Mouse (Mus musculus) limb, embryonic 10.5 days (tissue): ENCODE measurements around the gene Cmtm2a. TPM values are rescaled to one million over a fixed set of nuclear protein-coding genes. Genes with fewer than 3 reads are reported as not detected.
"Not testable (repeated sequence)": the region's sequence is repeated elsewhere in the genome, so short reads cannot be mapped to it uniquely, and the experiment has no call there.

Experiments used
- DNase-seq: peaks from one replicate; pipeline ENCODE4 v3.0.0-alpha.2; 2017; ENCODE audit warnings: low spot score
- H3K27ac ChIP-seq: fragments of 300-500 bp; sonication (generic); 2 replicates; pipeline ENCODE4 v1.5.1; 2016; ENCODE audit warnings: mild to moderate bottlenecking
- H3K27me3 ChIP-seq: fragments of 300-500 bp; sonication (generic); 2 replicates; pipeline ENCODE4 v1.6.1; 2016; ENCODE audit warnings: low read depth, mild to moderate bottlenecking; ENCODE audit not compliant: poor library complexity, severe bottlenecking
- H3K36me3 ChIP-seq: fragments of 300-500 bp; sonication (generic); 2 replicates; pipeline ENCODE4 v1.6.1; 2016; ENCODE audit warnings: mild to moderate bottlenecking, moderate library complexity
- H3K4me1 ChIP-seq: fragments of 300-500 bp; sonication (generic); 2 replicates; pipeline ENCODE4 v1.6.1; 2016
- H3K4me3 ChIP-seq: fragments of 300-500 bp; sonication (generic); 2 replicates; pipeline ENCODE4 v1.5.1; 2016; ENCODE audit warnings: mild to moderate bottlenecking, moderate library complexity
- H3K9me3 ChIP-seq: fragments of 300-500 bp; sonication (generic); replicated peaks from 2 replicates; pipeline ENCODE4 v1.6.1; 2016; ENCODE audit warnings: mild to moderate bottlenecking
- WGBS: fragments of 180-500 bp; shearing (Covaris S2); methylation state at CpG from one replicate; pipeline ENCODE4 v1.1.7; 2016; 5-methylcytosine and 5-hydroxymethylcytosine counted together
- polyA plus RNA-seq: library from polyadenylated mRNA; unstranded; fragments of >200 nt; fragmentation: Nextera tagmentation; extraction: Ambion mirVana; gene quantifications from 2 replicates; pipeline ENCODE4 v1.2.1, GENCODE M21; 2016

The Cmtm2a gene
- polyA plus RNA-seq, 1 experiment from 2014 or later: not detected

GRCm38 (mm10) chr8:104321930-104322329 lies 28.9 kb upstream of the Cmtm2a start, which contains the start of gene Cmtm2b:
Gene Cmtm2b (plus strand): TSS chr8:104322230.
- not testable (repeated sequence) for H3K4me3 ChIP-seq, H3K36me3 ChIP-seq, H3K27me3 ChIP-seq, DNase-seq, H3K4me1 ChIP-seq, H3K27ac ChIP-seq, H3K9me3 ChIP-seq
- 93% methylated on average over 12 of the region's 12 CpGs for WGBS

GRCm38 (mm10) chr8:104321267-104321666 lies 28.3 kb upstream of the Cmtm2a start, which contains the start of gene Gm11020:
Gene Gm11020 (plus strand): TSS chr8:104321567.
- H3K4me1 ChIP-seq, H3K4me3 ChIP-seq, H3K27me3 ChIP-seq, DNase-seq, H3K27ac ChIP-seq, H3K36me3 ChIP-seq, H3K9me3 ChIP-seq: not testable (repeated sequence)
- 90% methylated on average over 11 of the region's 11 CpGs for WGBS

DNA sequence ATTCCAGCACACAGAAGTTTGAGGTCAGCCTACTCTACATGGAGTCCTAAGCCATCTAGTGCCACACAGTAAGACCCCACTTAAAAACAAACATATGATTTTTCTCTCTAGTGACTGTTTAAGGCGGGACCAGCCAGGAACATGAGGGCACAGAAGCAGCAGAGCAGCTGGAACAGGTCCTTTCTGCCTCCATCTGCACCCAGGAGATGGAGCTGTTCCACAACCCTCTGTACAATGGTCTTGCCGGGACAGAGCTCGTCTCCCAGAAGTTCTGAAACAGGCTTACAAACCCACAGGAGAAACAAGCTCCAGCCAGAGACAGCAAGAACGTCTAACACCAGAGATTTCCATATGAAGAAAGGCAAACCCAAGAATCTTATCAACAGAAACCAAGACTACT lies 20.3 kb upstream of the Cmtm2a start:
- no peak overlapping the region for H3K27ac ChIP-seq
- 80% methylated on average over 4 of the region's 4 CpGs for WGBS
- no peak overlapping the region for H3K4me3 ChIP-seq
- no peaks in the 10 kb centered on the region for H3K9me3 ChIP-seq
- H3K27me3 ChIP-seq: no peaks in the 10 kb centered on the region
- no peaks in the 10 kb centered on the region for H3K36me3 ChIP-seq
- no peaks in the 10 kb centered on the region for H3K4me1 ChIP-seq
- no peak for DNase-seq

GRCm38 (mm10) chr8:104312023-104312422 lies 19.0 kb upstream of the Cmtm2a start:
- not testable (repeated sequence) for H3K4me1 ChIP-seq, H3K36me3 ChIP-seq, H3K9me3 ChIP-seq, H3K27ac ChIP-seq, H3K4me3 ChIP-seq, H3K27me3 ChIP-seq, DNase-seq
- WGBS: 95% methylated on average over 3 of the region's 3 CpGs

DNA sequence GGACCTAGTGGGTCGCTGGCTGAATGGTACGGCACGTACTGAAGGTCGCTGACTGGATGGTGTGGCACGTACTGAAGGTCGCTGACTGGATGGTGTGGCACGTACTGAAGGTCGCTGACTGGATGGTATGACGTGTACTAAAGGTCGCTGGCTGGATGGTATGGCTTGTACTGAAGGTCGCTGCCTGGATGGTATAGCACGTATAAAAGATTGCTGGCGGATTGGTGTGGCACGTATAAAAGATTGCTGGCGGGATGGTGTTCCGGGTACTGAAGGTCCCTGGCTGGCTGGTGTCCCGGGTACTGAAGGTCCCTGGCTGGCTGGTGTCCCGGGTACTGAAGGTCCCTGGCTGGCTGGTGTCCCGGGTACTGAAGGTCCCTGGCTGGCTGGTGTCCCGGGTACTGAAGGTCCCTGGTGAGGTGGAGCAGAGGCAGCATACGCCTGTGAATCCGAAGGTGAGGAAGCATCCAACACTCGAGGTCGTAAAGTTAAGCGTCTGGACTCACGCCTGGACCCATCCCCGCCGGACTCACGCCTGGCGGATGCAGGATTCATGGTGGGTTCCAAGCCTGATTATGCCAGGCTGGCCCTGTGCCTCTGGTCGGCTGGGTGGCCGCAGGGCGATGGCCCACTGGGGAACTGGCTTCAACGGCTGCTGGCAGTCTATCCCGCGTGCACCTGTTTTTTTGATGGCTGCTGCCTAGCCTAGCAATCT lies 16.6 kb upstream of the Cmtm2a start, which contains the start of the genes Gm45711 and Cmtm1:
Gene Gm45711 (minus strand): TSS at position 641 of the 715 bp plus-strand sequence.
Gene Cmtm1 (minus strand): TSS at position 705 of the 715 bp plus-strand sequence.
- H3K36me3 ChIP-seq, DNase-seq, H3K9me3 ChIP-seq, H3K27ac ChIP-seq, H3K4me1 ChIP-seq, H3K4me3 ChIP-seq, H3K27me3 ChIP-seq: not testable (repeated sequence)
- WGBS: 89% methylated on average over 36 of the region's 36 CpGs

DNA sequence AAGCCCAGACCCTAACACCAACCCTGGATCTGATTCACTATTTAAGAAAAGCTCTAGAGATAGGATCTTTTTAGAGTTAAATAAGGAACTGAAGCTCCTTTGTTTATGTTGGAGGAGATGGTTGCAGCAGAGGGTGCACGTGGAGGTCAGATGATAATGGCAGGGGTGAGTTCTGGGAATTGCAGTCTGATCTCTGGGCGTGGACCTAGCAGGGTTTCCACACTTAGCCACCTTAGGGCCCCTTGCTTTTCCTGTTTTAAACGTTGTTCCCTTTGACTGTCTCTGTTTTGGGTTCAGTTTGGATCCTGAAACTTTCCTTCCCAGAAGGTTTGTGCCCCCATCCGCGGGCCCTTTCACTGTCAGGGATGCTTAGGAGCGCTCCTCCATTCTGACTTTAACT lies 15.4 kb upstream of the Cmtm2a start:
- H3K4me1 ChIP-seq, H3K27me3 ChIP-seq, H3K4me3 ChIP-seq, H3K36me3 ChIP-seq, H3K27ac ChIP-seq, H3K9me3 ChIP-seq, DNase-seq: not testable (repeated sequence)
- WGBS: 62% methylated on average over 6 of the region's 6 CpGs

- no peaks in the 10 kb centered on the region for H3K9me3 ChIP-seq
- no peaks in the 10 kb centered on the region for H3K36me3 ChIP-seq
- no peak for DNase-seq
- H3K4me1 ChIP-seq: no peaks in the 10 kb centered on the region
- H3K27me3 ChIP-seq: no peaks in the 10 kb centered on the region
- no peak overlapping the region for H3K27ac ChIP-seq
- no peak overlapping the region for H3K4me3 ChIP-seq
- 88% methylated on average over 11 of the region's 11 CpGs for WGBS
Observed at GRCm38 (mm10) chr8:104304962-104305361, 12.0 kb upstream of the Cmtm2a start.

DNA sequence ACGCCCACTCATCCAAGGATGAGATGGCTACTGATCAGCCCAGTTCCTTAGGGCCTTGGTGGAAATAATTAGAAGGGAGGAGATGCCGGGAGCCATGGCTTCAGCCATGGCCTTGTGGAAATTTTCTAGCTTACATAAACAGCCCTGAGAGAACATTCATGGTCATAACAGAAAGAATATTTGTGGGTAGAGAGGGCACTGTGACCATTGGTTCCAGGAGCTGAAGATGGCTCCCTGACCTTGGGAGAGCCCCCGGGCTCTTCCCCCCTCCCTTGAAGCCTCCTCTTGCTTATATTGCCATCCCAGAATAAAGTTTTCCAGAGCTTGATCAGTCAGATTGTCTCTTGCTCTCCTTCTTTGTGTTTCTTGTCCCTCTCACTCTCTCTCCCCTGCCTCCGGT lies 9.6 kb upstream of the Cmtm2a start:
- not testable (repeated sequence) for H3K4me3 ChIP-seq, H3K36me3 ChIP-seq, H3K27ac ChIP-seq, DNase-seq, H3K4me1 ChIP-seq, H3K27me3 ChIP-seq, H3K9me3 ChIP-seq
- WGBS: 87% methylated on average over 4 of the region's 4 CpGs

DNA sequence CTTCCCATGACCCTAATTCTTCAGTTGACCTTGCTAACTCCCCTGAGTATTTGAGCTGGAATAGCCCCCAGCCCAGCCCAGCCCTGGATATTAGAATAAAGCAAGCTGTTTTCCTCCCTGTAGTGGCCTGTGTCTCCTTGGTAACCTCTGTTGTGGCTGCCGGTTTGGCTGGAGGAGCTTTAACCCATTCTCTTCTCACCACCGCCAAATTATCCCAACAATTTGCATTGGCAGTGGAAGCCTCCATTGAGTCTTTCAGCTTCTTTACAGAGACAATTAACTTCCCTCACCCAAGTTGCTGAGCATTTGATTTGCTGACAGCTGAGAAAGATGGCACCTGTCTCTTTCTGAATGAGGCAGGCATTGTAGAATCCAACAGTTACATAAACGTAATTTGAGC lies 8.6 kb upstream of the Cmtm2a start:
- not testable (repeated sequence) for H3K9me3 ChIP-seq, H3K4me3 ChIP-seq, DNase-seq, H3K27me3 ChIP-seq, H3K36me3 ChIP-seq, H3K4me1 ChIP-seq, H3K27ac ChIP-seq
- 36% methylated on average over 3 of the region's 3 CpGs for WGBS

- WGBS: 93% methylated on average over 1 of the region's 1 CpGs
- Histone ChIP-seq H3K36me3 (no peaks in the 10 kb centered on the region), H3K9me3 (no peaks in the 10 kb centered on the region), H3K27ac (no peak overlapping the region), H3K27me3 (no peaks in the 10 kb centered on the region), H3K4me1 (no peaks in the 10 kb centered on the region), H3K4me3 (no peak overlapping the region)
- no peak for DNase-seq
Observed at GRCm38 (mm10) chr8:104294396-104294795, 1.4 kb upstream of the Cmtm2a start.

DNA sequence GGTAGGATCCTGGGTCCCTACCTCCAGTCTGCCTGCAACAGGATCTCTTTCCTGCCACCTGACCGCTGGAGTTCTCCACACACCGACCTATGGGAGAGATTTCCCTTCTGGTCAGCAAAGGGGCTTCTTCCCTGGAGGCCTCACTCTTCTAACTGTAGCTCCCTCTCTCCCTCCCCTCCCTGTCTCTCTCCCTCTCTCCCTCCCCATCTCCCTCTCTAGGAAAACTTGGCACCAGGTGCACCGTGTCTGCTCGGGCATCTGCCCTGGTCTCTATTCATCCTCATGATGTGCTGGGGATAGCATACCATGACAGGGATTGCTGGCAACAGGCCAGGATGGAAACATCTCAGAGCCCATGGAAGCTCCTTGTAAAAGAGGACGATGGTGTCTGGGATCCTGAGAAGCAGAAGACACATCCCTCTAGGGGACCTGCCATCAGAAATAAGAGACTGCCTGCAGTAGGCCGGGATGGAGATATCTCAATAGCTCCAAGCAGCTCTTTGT lies 24.0 kb downstream of the Cmtm2a start:
- no peaks in the 10 kb centered on the region for H3K4me1 ChIP-seq
- H3K4me3 ChIP-seq: no peak overlapping the region
- H3K9me3 ChIP-seq: no peaks in the 10 kb centered on the region
- H3K36me3 ChIP-seq: peaks cover 12% of the 10 kb centered on the region
- H3K27ac ChIP-seq: no peak overlapping the region
- DNase-seq: no peak
- WGBS: 95% methylated on average over 6 of the region's 6 CpGs
- no peaks in the 10 kb centered on the region for H3K27me3 ChIP-seq

- no peak overlapping the region for H3K27ac ChIP-seq
- DNase-seq: no peak
- H3K27me3 ChIP-seq: no peaks in the 10 kb centered on the region
Observed at GRCm38 (mm10) chr8:104268368-104268767, 24.6 kb downstream of the Cmtm2a start.

GRCm38 (mm10) chr8:104264271-104264935 lies 28.6 kb downstream of the Cmtm2a start:
- not testable (repeated sequence) for H3K27me3 ChIP-seq, H3K4me1 ChIP-seq, H3K9me3 ChIP-seq, H3K27ac ChIP-seq, H3K4me3 ChIP-seq, DNase-seq
- H3K36me3 ChIP-seq: peaks cover 39% of the 10 kb centered on the region
- 97% methylated on average over 22 of the region's 22 CpGs for WGBS

More at GRCm38 (mm10) chr8:104268368-104268767, 24.6 kb downstream of the Cmtm2a start:
- H3K9me3 ChIP-seq: no peaks in the 10 kb centered on the region
- no peak overlapping the region for H3K4me3 ChIP-seq
- peaks cover 18% of the 10 kb centered on the region for H3K36me3 ChIP-seq
- no peaks in the 10 kb centered on the region for H3K4me1 ChIP-seq
